Mouse (Mus musculus) 3T3-L1 (cell line): ENCODE measurements at regions not wholly inside any gene's neighbourhood (a gene's known extent, or its start where the extent isn't known, plus 50 kb on each side); places are given as distances from the start of the nearest gene placed in this dataset.

ENCODE experiments used
- DNase-seq: peaks from one replicate; pipeline ENCODE4 v3.0.0-alpha.2; 2015; ENCODE audit warnings: low read depth, low spot score

- no peak for DNase-seq
Observed at GRCm38 (mm10) chr1:181299826-181300225, 52.6 kb upstream of the Cnih3 start.

- no peak for DNase-seq
Observed at GRCm38 (mm10) chr1:181302151-181302550, 50.3 kb upstream of the Cnih3 start.
